Mouse (Mus musculus) erythroblast, embryonic 14.5 days (primary cell): ENCODE measurements around the gene Iqschfp.

Experiments
- GATA1 ChIP-seq: IDR thresholded peaks from 2 replicates; pipeline ENCODE4 v1.6.1; 2012; ENCODE audit warnings: low read length, inconsistent platforms, mixed read lengths
- TAL1 ChIP-seq: IDR thresholded peaks from 3 replicates; pipeline ENCODE4 v1.6.1; 2012; ENCODE audit warnings: low read length, inconsistent platforms, mixed read lengths

GRCm38 (mm10) chr3:68428081-68428480, 536.0 kb downstream of the Iqschfp start:
- TF ChIP-seq GATA1, result no peak
- TF ChIP-seq TAL1, result no peak
